Mouse (Mus musculus) fat pad, adult 2 months (tissue): ENCODE measurements around the gene Olfr351.

Experiments used
- DNase-seq: peaks from one replicate; pipeline ENCODE4 v3.0.0-alpha.2; 2011; ENCODE audit warnings: low read depth, low spot score; ENCODE audit errors: extremely low read depth

The Olfr351 gene

GRCm38 (mm10) chr2:36862560-36862959, at the start of gene Olfr351:
Gene Olfr351, minus strand, starts transcription at chr2:36862660.
- DNase-seq = no peak

GRCm38 (mm10) chr2:36905380-36905779, 42.9 kb upstream of the Olfr351 start, which contains the start of gene Olfr354:
Gene Olfr354, plus strand, starts transcription at chr2:36905680.
- DNase-seq = no peak

GRCm38 (mm10) chr2:36897114-36897513, 34.7 kb upstream of the Olfr351 start:
- DNase-seq = no peak

- DNase-seq = no peak
These were observed 30.4 kb upstream of the Olfr351 start, which contains the start of gene Olfr353 for GRCm38 (mm10) chr2:36892836-36893235. Gene Olfr353, minus strand, starts transcription at chr2:36892936.

- no peak for DNase-seq
These were observed 5.7 kb upstream of the Olfr351 start, which contains the start of gene Olfr352 for GRCm38 (mm10) chr2:36868160-36868559. Gene Olfr352, plus strand, starts transcription at chr2:36868460.

- no peak for DNase-seq
These were observed 16.4 kb downstream of the Olfr351 start, which contains the start of gene Olfr350 for GRCm38 (mm10) chr2:36846010-36846409. Gene Olfr350, plus strand, starts transcription at chr2:36846310.

- no peak for DNase-seq
These were observed 45.5 kb downstream of the Olfr351 start, which contains the start of gene Olfr3 for GRCm38 (mm10) chr2:36816932-36817331. Gene Olfr3, minus strand, starts transcription at chr2:36817032.
